Mouse (Mus musculus): Measurements from ENCODE around the gene Fitm2. TPM values are rescaled to one million over a fixed set of nuclear protein-coding genes. Genes with fewer than 3 reads are reported as not detected.
"Not testable (repeated sequence)": the region's sequence is repeated elsewhere in the genome, so short reads cannot be mapped to it uniquely, and the experiment has no call there.

Gene Fitm2
- total RNA-seq, 2 experiments from 2014 or later = 19.3 to 20.3 TPM

- DNase-seq (ENCODE audit: low spot score in 2 of 2) = no peak
- intact Hi-C loops (cut with DNase I) = no loop called here
These were observed 7.9 kb downstream of the Fitm2 start for GRCm38 (mm10) chr2:163464562-163464961.

- no peak for DNase-seq (ENCODE audit: low spot score in 2 of 2)
- intact Hi-C loops (cut with DNase I) = no loop called here
These were observed 8.4 kb downstream of the Fitm2 start for GRCm38 (mm10) chr2:163463998-163464397.

GRCm38 (mm10) chr2:163463251-163463769 is 9.1 kb downstream of the Fitm2 start:
- intact Hi-C loops (cut with DNase I) = no loop called here
- no peak for DNase-seq (ENCODE audit: low spot score in 2 of 2)

GRCm38 (mm10) chr2:163462801-163463200 is 9.6 kb downstream of the Fitm2 start:
- no peak for DNase-seq (ENCODE audit: low spot score in 2 of 2)
- intact Hi-C loops (cut with DNase I) = no loop called here

GRCm38 (mm10) chr2:163462386-163462785 is 10.0 kb downstream of the Fitm2 start:
- intact Hi-C loops (cut with DNase I) = no loop called here
- DNase-seq (ENCODE audit: low spot score in 2 of 2) = no peak

GRCm38 (mm10) chr2:163461307-163461706 is 11.1 kb downstream of the Fitm2 start:
- intact Hi-C loops (cut with DNase I); DNase-seq (ENCODE audit: low spot score in 2 of 2): not testable (repeated sequence)

GRCm38 (mm10) chr2:163460622-163461021 is 11.8 kb downstream of the Fitm2 start:
- intact Hi-C loops (cut with DNase I) = no loop called here
- no peak for DNase-seq (ENCODE audit: low spot score in 2 of 2)

GRCm38 (mm10) chr2:163459380-163459779 is 13.0 kb downstream of the Fitm2 start:
- DNase-seq (ENCODE audit: low spot score in 2 of 2) = no peak
- intact Hi-C loops (cut with DNase I) = no loop called here

- intact Hi-C loops (cut with DNase I) = no loop called here
- DNase-seq (ENCODE audit: low spot score in 2 of 2) = no peak
These were observed 13.7 kb downstream of the Fitm2 start for GRCm38 (mm10) chr2:163458539-163459265.

GRCm38 (mm10) chr2:163453378-163453777 is 19.1 kb downstream of the Fitm2 start:
- intact Hi-C loops (cut with DNase I) = no loop called here

GRCm38 (mm10) chr2:163452738-163453137 is 19.7 kb downstream of the Fitm2 start:
- no peak for DNase-seq (ENCODE audit: low spot score in 2 of 2)
- intact Hi-C loops (cut with DNase I) = no loop called here

More at GRCm38 (mm10) chr2:163453378-163453777, 19.1 kb downstream of the Fitm2 start:
- no peak for DNase-seq (ENCODE audit: low spot score in 2 of 2)

GRCm38 (mm10) chr2:163450668-163451295 is 21.6 kb downstream of the Fitm2 start:
- peak; percentile 60 to 68 for DNase-seq (ENCODE audit: low spot score in 2 of 2)
- intact Hi-C loops (cut with DNase I) = no loop called here

GRCm38 (mm10) chr2:163449276-163449675 is 23.2 kb downstream of the Fitm2 start:
- intact Hi-C loops (cut with DNase I) = no loop called here

GRCm38 (mm10) chr2:163447375-163447774 is 25.1 kb downstream of the Fitm2 start:
- intact Hi-C loops (cut with DNase I) = no loop called here
- no peak for DNase-seq (ENCODE audit: low spot score in 2 of 2)

More at GRCm38 (mm10) chr2:163449276-163449675, 23.2 kb downstream of the Fitm2 start:
- no peak for DNase-seq (ENCODE audit: low spot score in 2 of 2)

GRCm38 (mm10) chr2:163444017-163444416 is 28.4 kb downstream of the Fitm2 start:
- DNase-seq (ENCODE audit: low spot score in 2 of 2) = peak in 1 of 2 experiments; percentile 36
- intact Hi-C loops (cut with DNase I) = no loop called here

GRCm38 (mm10) chr2:163443543-163443942 is 28.9 kb downstream of the Fitm2 start:
- intact Hi-C loops (cut with DNase I) = no loop called here
- no peak for DNase-seq (ENCODE audit: low spot score in 2 of 2)

- intact Hi-C loops (cut with DNase I) = loop anchor here (2.0 kb wide), 1 partner anchor 21 kb away; no protein-coding TSS in a partner anchor
These were observed 32.9 kb downstream of the Fitm2 start for GRCm38 (mm10) chr2:163439488-163439887.

GRCm38 (mm10) chr2:163438619-163439451 is 33.6 kb downstream of the Fitm2 start:
- peak in 1 of 2 experiments; percentile 37 for DNase-seq (ENCODE audit: low spot score in 2 of 2)
- intact Hi-C loops (cut with DNase I) = loop anchor here (2.0 kb wide), 1 partner anchor 20 kb away; no protein-coding TSS in a partner anchor

More at GRCm38 (mm10) chr2:163439488-163439887, 32.9 kb downstream of the Fitm2 start:
- no peak for DNase-seq (ENCODE audit: low spot score in 2 of 2)

GRCm38 (mm10) chr2:163438246-163438618 is 34.2 kb downstream of the Fitm2 start, which contains the start of gene Gdap1l1:
TSS of gene Gdap1l1 (plus strand) at chr2:163438476.
- intact Hi-C loops (cut with DNase I) = loop anchor here (2.0 kb wide), 1 partner anchor 19 kb away; no protein-coding TSS in a partner anchor
- DNase-seq (ENCODE audit: low spot score in 2 of 2) = peak; percentile 78 to 86

GRCm38 (mm10) chr2:163437800-163438199 is 34.6 kb downstream of the Fitm2 start:
- intact Hi-C loops (cut with DNase I) = loop anchor here (2.0 kb wide), 1 partner anchor 19 kb away; no protein-coding TSS in a partner anchor
- DNase-seq (ENCODE audit: low spot score in 2 of 2) = no peak

Data from left cerebral cortex, postnatal 25 days (tissue).